Mouse (Mus musculus) fibroblast of lung, adult 2 months (primary cell): ENCODE results near the gene Mrgprb3.

Source experiments
- DNase-seq: peaks from one replicate; pipeline ENCODE4 v3.0.0-alpha.2; 2011; ENCODE audit warnings: low read depth

Gene Mrgprb3

DNA sequence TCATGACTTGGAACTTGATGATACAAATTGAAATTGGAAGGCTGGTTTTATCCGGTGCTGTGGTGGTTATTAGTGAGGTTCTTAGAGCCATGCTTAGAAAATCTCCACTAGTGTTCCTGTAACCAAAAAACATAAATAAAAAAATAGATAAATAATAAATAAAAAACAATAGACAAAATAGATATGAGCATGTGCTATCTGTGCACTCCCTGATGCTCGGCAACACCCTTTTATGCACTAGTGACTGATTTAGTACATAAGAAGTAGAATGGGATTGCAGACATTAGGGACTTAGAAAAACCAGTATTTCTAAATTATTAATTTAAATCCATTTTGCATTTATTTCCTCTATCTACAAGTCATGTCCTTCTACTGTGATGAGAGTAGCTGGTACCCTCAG is at the start of gene Mrgprb3:
TSS of gene Mrgprb3 (minus strand) at position 101 of the 400 bp plus-strand sequence.
- no peak for DNase-seq
